Mouse (Mus musculus): Measurements from ENCODE around the gene Retreg3. TPM values are rescaled to one million over a fixed set of nuclear protein-coding genes. Genes with fewer than 3 reads are reported as not detected.

Retreg3 gene
- total and polyA plus RNA-seq, 3 experiments, result 28.5 to 31.8 (median 31.0) TPM

- H3K9ac ChIP-seq (ENCODE audit: low read depth, low read length), result no peak within 1 kb of the TSS
- WGBS, result 77% methylated on average over 9 of the region's 9 CpGs
- peaks cover 2% of the 10 kb centered on the region; the same call in 1 of the 2 replicates for H3K27me3 ChIP-seq (ENCODE audit: control insufficient read depth, insufficient read depth, low read length)
- no peak for TF ChIP-seq POLR2A (IDR thresholded peaks at IDR 0.05; ENCODE audit: insufficient read depth, low read depth, low read length)
- no peak for TF ChIP-seq EP300 (IDR thresholded peaks at IDR 0.05; ENCODE audit: insufficient read depth, low read depth, low read length)
- no peak for TF ChIP-seq CTCF (IDR thresholded peaks at IDR 0.05)
- H3K79me2 ChIP-seq (replicated peaks; ENCODE audit: control insufficient read depth, insufficient read depth, low read length), result no peaks in the 10 kb centered on the region
- H3K4me1 ChIP-seq (ENCODE audit: control insufficient read depth, insufficient read depth, low read length), result peaks cover 4% of the 10 kb centered on the region
- H3K27ac ChIP-seq, result no peak within 1 kb of the TSS
- H3K36me3 ChIP-seq (ENCODE audit: control insufficient read depth, insufficient read depth, low read length), result no peaks in the 10 kb centered on the region
- intact Hi-C loops (cut with DNase I), result no loop called here
- DNase-seq, result no peak
- no peak within 1 kb of the TSS for H3K4me3 ChIP-seq
These were observed 41.6 kb downstream of the Retreg3 start, which contains the start of gene Hsd17b1 for GRCm38 (mm10) chr11:101078121-101078520. Gene Hsd17b1 (plus strand): TSS chr11:101078411.

GRCm38 (mm10) chr11:101071810-101072428, 47.8 kb downstream of the Retreg3 start:
- H3K27ac ChIP-seq, result no peak overlapping the region
- no peaks in the 10 kb centered on the region for H3K27me3 ChIP-seq (ENCODE audit: control insufficient read depth, insufficient read depth, low read length)
- no peaks in the 10 kb centered on the region for H3K79me2 ChIP-seq (replicated peaks; ENCODE audit: control insufficient read depth, insufficient read depth, low read length)
- H3K4me1 ChIP-seq (ENCODE audit: control insufficient read depth, insufficient read depth, low read length), result peaks cover 2% of the 10 kb centered on the region
- no peak overlapping the region for H3K4me3 ChIP-seq
- WGBS, result 79% methylated on average over 14 of the region's 14 CpGs
- no peaks in the 10 kb centered on the region for H3K36me3 ChIP-seq (ENCODE audit: control insufficient read depth, insufficient read depth, low read length)
- DNase-seq, result no peak
- H3K9ac ChIP-seq (ENCODE audit: low read depth, low read length), result no peak overlapping the region
- TF ChIP-seq EP300 (IDR thresholded peaks at IDR 0.05; ENCODE audit: insufficient read depth, low read depth, low read length) (no peak), CTCF (IDR thresholded peaks at IDR 0.05) (no peak), POLR2A (IDR thresholded peaks at IDR 0.05; ENCODE audit: insufficient read depth, low read depth, low read length) (no peak)
- intact Hi-C loops (cut with DNase I), result no loop called here

- no peak for TF ChIP-seq CTCF (IDR thresholded peaks at IDR 0.05)
- no peak for TF ChIP-seq EP300 (IDR thresholded peaks at IDR 0.05; ENCODE audit: insufficient read depth, low read depth, low read length)
- no peak for TF ChIP-seq POLR2A (IDR thresholded peaks at IDR 0.05; ENCODE audit: insufficient read depth, low read depth, low read length)
- 70% methylated on average over 6 of the region's 6 CpGs for WGBS
- no peak overlapping the region for H3K27ac ChIP-seq
- DNase-seq, result no peak
- intact Hi-C loops (cut with DNase I), result no loop called here
- H3K27me3 ChIP-seq (ENCODE audit: control insufficient read depth, insufficient read depth, low read length), result no peaks in the 10 kb centered on the region
- H3K4me1 ChIP-seq (ENCODE audit: control insufficient read depth, insufficient read depth, low read length), result peaks cover 3% of the 10 kb centered on the region
- H3K36me3 ChIP-seq (ENCODE audit: control insufficient read depth, insufficient read depth, low read length), result no peaks in the 10 kb centered on the region
- H3K9ac ChIP-seq (ENCODE audit: low read depth, low read length), result no peak overlapping the region
- H3K79me2 ChIP-seq (replicated peaks; ENCODE audit: control insufficient read depth, insufficient read depth, low read length), result no peaks in the 10 kb centered on the region
- H3K4me3 ChIP-seq, result no peak overlapping the region
These were observed 48.7 kb downstream of the Retreg3 start for GRCm38 (mm10) chr11:101070987-101071386.

- TF ChIP-seq POLR2A (IDR thresholded peaks at IDR 0.05; ENCODE audit: insufficient read depth, low read depth, low read length), result no peak
- TF ChIP-seq EP300 (IDR thresholded peaks at IDR 0.05; ENCODE audit: insufficient read depth, low read depth, low read length), result no peak
- under 1% methylated on average over 36 of the region's 36 CpGs for WGBS
- Histone ChIP-seq H3K4me3 (peak overlapping the region; percentile 84), H3K4me1 (ENCODE audit: control insufficient read depth, insufficient read depth, low read length) (peaks cover 3% of the 10 kb centered on the region), H3K79me2 (replicated peaks; ENCODE audit: control insufficient read depth, insufficient read depth, low read length) (no peaks in the 10 kb centered on the region), H3K9ac (ENCODE audit: low read depth, low read length) (peak overlapping the region; percentile 92), H3K27ac (peak overlapping the region; percentile 70), H3K36me3 (ENCODE audit: control insufficient read depth, insufficient read depth, low read length) (no peaks in the 10 kb centered on the region), H3K27me3 (ENCODE audit: control insufficient read depth, insufficient read depth, low read length) (no peaks in the 10 kb centered on the region)
- intact Hi-C loops (cut with DNase I), result no loop called here
- no peak for DNase-seq
These were observed 49.5 kb downstream of the Retreg3 start for GRCm38 (mm10) chr11:101070189-101070527.

GRCm38 (mm10) chr11:101069391-101070188, 50.1 kb downstream of the Retreg3 start, which contains the start of gene Naglu:
Gene Naglu (plus strand): TSS chr11:101070012.
- intact Hi-C loops (cut with DNase I), result loop anchor here (10.0 kb wide), 2 partner anchors 345 to 495 kb away; partner anchors contain the start of gene Cnp
- DNase-seq, result peak; percentile 95 to 97
- H3K4me3 ChIP-seq, result peak within 1 kb of the TSS; percentile 84
- H3K36me3 ChIP-seq (ENCODE audit: control insufficient read depth, insufficient read depth, low read length), result peaks cover under 1% of the 10 kb centered on the region; the same call in 1 of the 2 replicates
- H3K4me1 ChIP-seq (ENCODE audit: control insufficient read depth, insufficient read depth, low read length), result peaks cover 3% of the 10 kb centered on the region
- H3K9ac ChIP-seq (ENCODE audit: low read depth, low read length), result peak within 1 kb of the TSS; percentile 92
- H3K79me2 ChIP-seq (replicated peaks; ENCODE audit: control insufficient read depth, insufficient read depth, low read length), result no peaks in the 10 kb centered on the region
- peak within 1 kb of the TSS; percentile 70 for H3K27ac ChIP-seq
- WGBS, result 5% methylated on average over 35 of the region's 35 CpGs
- no peaks in the 10 kb centered on the region for H3K27me3 ChIP-seq (ENCODE audit: control insufficient read depth, insufficient read depth, low read length)
- TF ChIP-seq CTCF (IDR thresholded peaks at IDR 0.05), result no peak
- peak; percentile 85 for TF ChIP-seq POLR2A (IDR thresholded peaks at IDR 0.05; ENCODE audit: insufficient read depth, low read depth, low read length)
- TF ChIP-seq EP300 (IDR thresholded peaks at IDR 0.05; ENCODE audit: insufficient read depth, low read depth, low read length), result peak; percentile 83

Measured in heart, adult 2 months (tissue).